Mouse (Mus musculus) cerebellum, adult 2 months (tissue): ENCODE data around the gene Slc8a3.

Experiments used
- CTCF ChIP-seq: fragments of 200-500 bp; IDR thresholded peaks from 2 replicates; pipeline ENCODE4 v1.5.1; 2011; ENCODE audit warnings: low read depth, mild to moderate bottlenecking, control low read depth, low read length, moderate library complexity, borderline replicate concordance; ENCODE audit not compliant: insufficient read depth
- POLR2A ChIP-seq: fragments of 200-500 bp; IDR thresholded peaks from 2 replicates; pipeline ENCODE4 v1.6.1; 2011; ENCODE audit warnings: low read length, control low read depth, borderline replicate concordance; ENCODE audit not compliant: insufficient read depth

DNA sequence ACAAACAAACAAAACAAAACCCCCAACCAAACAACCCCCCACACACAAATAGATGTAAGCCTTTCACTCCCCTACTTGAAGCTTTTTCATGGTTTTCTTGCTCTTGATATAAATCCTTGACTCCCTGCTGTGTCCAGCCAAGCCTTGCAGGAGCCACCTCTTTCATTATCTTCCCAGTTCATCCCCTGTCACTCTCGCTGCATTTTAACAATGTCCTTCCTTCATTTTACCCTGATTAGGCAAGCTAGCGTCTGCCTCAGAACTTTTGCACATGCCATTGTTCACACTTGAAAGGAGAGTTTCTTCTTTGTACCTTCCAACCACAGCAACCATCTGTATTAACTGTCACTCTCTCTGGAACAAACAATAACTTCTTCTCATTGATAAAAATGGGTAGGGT, 15.2 kb downstream of the Slc8a3 start:
- TF ChIP-seq CTCF (no peak), POLR2A (no peak)
